Comparison of ENCODE assay signal across 26 mouse cellular contexts in genomic region chr10:121822674-121823073, GRCm38 (mm10).
"Had no signal": no experiment of that assay in that cellular context is flagged by ENCODE, and none has a peak within 500 bp of the region (broad histone marks: within the 10 kb centered on the region; RNA-seq: fewer than 3 reads in every experiment).

No protein-coding gene starts in this region.

- H3K36me3 ChIP-seq: liver, embryonic 12.5 days had no signal

- H3K4me1 ChIP-seq: heart, embryonic 10.5 days; heart, embryonic 12.5 days; intestine, embryonic 15.5 days; limb, embryonic 15.5 days; liver, embryonic 12.5 days had no signal

- ATAC-seq: hindbrain, embryonic 16.5 days; inflammation-experienced regulatory T-cells, adult 6 months; intestine, embryonic 15.5 days; intestine, postnatal 0 days; liver, embryonic 12.5 days had no signal

- H3K4me2 ChIP-seq: heart, embryonic 12.5 days; hindbrain, embryonic 12.5 days; hindbrain, embryonic 14.5 days; intestine, embryonic 15.5 days; limb, embryonic 13.5 days; limb, embryonic 15.5 days; liver, embryonic 12.5 days had no signal

- H3K9ac ChIP-seq: heart, embryonic 12.5 days; hindbrain, embryonic 12.5 days; hindbrain, embryonic 14.5 days; intestine, embryonic 15.5 days; limb, embryonic 13.5 days; limb, embryonic 15.5 days; liver, embryonic 12.5 days had no signal

- DNase-seq: gastrocnemius, adult 2 months; gastrocnemius, postnatal 10 days; gastrocnemius, postnatal 25 days; heart, adult 18-20 months; heart, postnatal 10 days; heart, postnatal 4 days; kidney, adult 18-20 months; kidney, adult 8-10 months; kidney, postnatal 10 days; kidney, postnatal 25 days; kidney, postnatal 4 days; layer of hippocampus, adult 9-11 months; layer of hippocampus, postnatal 36 days; left cerebral cortex, postnatal 4 days had no signal

- H3K27ac ChIP-seq: gastrocnemius, adult 2 months; heart, embryonic 10.5 days; hindbrain, embryonic 10.5 days; hindbrain, embryonic 14.5 days; intestine, embryonic 15.5 days; limb, embryonic 13.5 days; limb, embryonic 15.5 days; liver, embryonic 12.5 days had no signal

- H3K27me3 ChIP-seq: heart, embryonic 12.5 days; hindbrain, embryonic 12.5 days; intestine, embryonic 15.5 days; limb, embryonic 13.5 days; limb, embryonic 15.5 days; liver, embryonic 12.5 days had no signal

- H3K4me3 ChIP-seq: gastrocnemius, adult 2 months; heart, embryonic 10.5 days; heart, embryonic 12.5 days; hindbrain, embryonic 10.5 days; hindbrain, embryonic 12.5 days; intestine, embryonic 15.5 days; limb, embryonic 13.5 days; limb, embryonic 15.5 days; liver, embryonic 12.5 days had no signal

- H3K9me3 ChIP-seq: heart, embryonic 10.5 days; heart, embryonic 12.5 days; hindbrain, embryonic 10.5 days; hindbrain, embryonic 12.5 days; intestine, embryonic 15.5 days; limb, embryonic 13.5 days; limb, embryonic 15.5 days; liver, embryonic 12.5 days had no signal
